Mouse (Mus musculus): ENCODE measurements around the gene Gm20388. TPM values are rescaled to one million over a fixed set of nuclear protein-coding genes. Genes with fewer than 3 reads are reported as not detected.
A peak's percentile ranks its signal among the peaks of the same experiment; 100 is the strongest.

Gm20388 gene
- polyA plus RNA-seq, 1 experiment from 2014 or later, result 4.4 TPM

DNA sequence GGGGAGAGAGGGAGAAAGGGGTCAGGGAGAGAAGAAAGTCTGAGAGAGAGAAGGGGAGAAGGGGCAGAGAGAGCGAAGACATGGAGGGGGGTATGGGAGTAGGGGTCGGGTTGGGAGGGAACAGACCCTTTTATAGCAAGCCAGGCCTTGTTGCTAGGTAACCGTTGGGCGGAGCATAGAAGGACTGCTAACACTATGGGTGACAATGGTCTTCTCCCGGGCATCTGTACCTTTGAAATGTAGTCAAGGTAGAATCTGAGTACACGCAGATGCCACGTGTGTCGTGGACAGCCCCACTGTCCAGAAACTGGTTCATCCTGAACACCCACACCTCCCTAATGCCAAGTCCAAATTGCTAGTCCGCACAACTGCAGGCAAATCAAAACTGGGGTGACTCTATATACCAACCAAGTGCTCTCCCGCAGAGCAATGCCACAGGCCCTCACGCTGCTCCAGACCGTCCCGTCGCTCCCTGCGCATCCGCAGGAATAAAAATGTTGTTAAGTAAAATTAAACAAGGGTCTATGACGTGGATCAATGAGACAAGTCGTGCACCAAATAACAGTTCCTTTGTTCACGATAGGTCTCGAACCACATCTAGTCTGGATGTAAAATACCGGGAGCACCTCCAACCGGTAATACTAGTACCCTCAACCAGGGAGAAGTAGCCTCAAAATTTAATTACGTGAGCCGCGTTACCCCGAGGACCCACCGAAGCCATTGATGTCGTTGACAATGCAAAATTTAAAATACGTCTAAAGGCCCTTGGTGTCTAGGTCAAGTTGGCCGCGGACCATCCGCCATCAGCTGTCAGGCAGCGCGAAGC lies 3566.5 kb downstream of the Gm20388 start:
- Histone ChIP-seq H3K4me2 (replicated peaks) (peak overlapping the region; percentile 86), H3K36me3 (peaks cover 16% of the 10 kb centered on the region), H3K27me3 (no peaks in the 10 kb centered on the region; the same call in 1 of the 2 replicates), H3K9ac (replicated peaks) (peak overlapping the region; percentile 87), H3K4me3 (replicated peaks) (peak overlapping the region; percentile 67), H3K4me1 (replicated peaks) (peaks cover 18% of the 10 kb centered on the region), H3K9me3 (no peaks in the 10 kb centered on the region), H3K27ac (peak overlapping the region; percentile 96)
- WGBS, result 7% methylated on average over 34 of the region's 34 CpGs
- ATAC-seq, result peak; percentile 53

DNA sequence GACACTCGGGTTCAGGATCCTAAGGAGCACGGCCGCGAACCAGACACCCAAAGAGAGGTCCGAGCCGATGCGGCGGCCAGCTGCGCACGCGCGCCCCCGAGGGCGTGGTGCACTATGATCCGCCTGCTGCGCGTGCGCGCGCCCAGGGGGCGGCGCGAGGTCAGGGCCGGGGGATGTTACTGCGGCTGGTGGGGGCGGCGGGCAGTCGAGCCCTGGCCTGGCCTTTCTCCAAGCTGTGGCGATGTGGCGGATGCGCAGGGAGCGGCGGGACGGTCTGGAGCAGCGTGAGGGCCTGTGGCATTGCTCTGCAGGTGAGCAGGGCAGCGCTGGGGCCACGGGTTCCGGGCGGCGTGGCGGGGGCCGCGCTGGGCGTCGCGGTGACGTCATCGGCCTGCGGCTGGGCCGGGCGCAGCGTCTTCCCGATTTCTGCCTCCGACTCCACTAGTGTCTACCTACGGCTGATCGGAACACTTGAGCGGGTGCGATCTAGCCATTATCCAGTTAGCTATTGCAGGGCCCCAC lies 3567.2 kb downstream of the Gm20388 start, which contains the start of gene Afg3l1:
Gene Afg3l1 (plus strand): TSS at position 167 of the 522 bp plus-strand sequence.
- H3K9ac ChIP-seq (replicated peaks), result peak within 1 kb of the TSS; percentile 87
- H3K27ac ChIP-seq, result peak within 1 kb of the TSS; percentile 96
- peaks cover 18% of the 10 kb centered on the region for H3K4me1 ChIP-seq (replicated peaks)
- peak within 1 kb of the TSS; percentile 67 for H3K4me3 ChIP-seq (replicated peaks)
- H3K36me3 ChIP-seq, result peaks cover 23% of the 10 kb centered on the region
- peak; percentile 92 for ATAC-seq
- under 1% methylated on average over 56 of the region's 58 CpGs for WGBS
- peak within 1 kb of the TSS; percentile 86 for H3K4me2 ChIP-seq (replicated peaks)
- H3K27me3 ChIP-seq, result no peaks in the 10 kb centered on the region; the same call in 1 of the 2 replicates
- no peaks in the 10 kb centered on the region for H3K9me3 ChIP-seq

DNA sequence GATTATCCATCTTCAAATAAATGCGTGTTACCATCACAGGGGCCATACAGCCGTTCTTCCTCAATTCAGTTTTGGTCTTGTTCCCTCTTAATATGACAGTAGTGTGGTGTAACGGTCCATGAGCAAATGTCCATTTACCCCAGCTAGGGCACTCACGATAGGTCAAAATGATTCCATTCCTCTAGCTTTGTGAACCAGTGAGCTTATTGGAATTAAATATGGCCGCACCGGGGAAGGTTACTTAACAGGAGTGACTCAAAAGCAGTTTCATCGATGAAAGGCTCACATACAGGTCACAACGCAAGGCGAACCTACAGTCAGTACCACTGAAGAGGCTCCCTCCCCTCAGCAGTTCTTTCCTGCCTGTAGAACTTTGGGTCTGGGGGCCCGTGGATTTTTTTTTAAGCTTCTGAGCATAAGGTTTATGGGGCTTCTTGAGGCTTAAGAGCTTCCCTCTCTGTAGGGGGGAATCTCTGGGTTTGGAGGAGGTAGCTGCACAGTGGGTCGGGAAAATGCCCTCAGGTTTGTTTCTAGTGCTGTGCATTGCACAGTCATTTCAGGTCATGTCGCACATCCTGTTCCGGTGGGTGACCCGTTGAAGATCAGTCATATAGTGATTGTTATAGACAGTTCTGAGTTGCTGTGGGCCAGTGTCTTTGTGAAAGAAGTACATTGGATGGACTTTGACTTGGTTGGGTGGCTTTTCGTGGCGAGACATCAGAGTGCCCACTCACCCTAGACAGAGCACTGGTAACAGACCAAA lies 3568.0 kb downstream of the Gm20388 start:
- H3K4me3 ChIP-seq (replicated peaks), result peak overlapping the region; percentile 67
- H3K4me1 ChIP-seq (replicated peaks), result peaks cover 18% of the 10 kb centered on the region
- 39% methylated on average over 16 of the region's 16 CpGs for WGBS
- ATAC-seq, result peak; percentile 2; the same call in 1 of the 2 replicates
- peak overlapping the region; percentile 96 for H3K27ac ChIP-seq
- H3K36me3 ChIP-seq, result peaks cover 30% of the 10 kb centered on the region
- H3K27me3 ChIP-seq, result no peaks in the 10 kb centered on the region; the same call in 1 of the 2 replicates
- peak overlapping the region; percentile 87 for H3K9ac ChIP-seq (replicated peaks)
- H3K4me2 ChIP-seq (replicated peaks), result peak overlapping the region; percentile 86
- H3K9me3 ChIP-seq, result no peaks in the 10 kb centered on the region

DNA sequence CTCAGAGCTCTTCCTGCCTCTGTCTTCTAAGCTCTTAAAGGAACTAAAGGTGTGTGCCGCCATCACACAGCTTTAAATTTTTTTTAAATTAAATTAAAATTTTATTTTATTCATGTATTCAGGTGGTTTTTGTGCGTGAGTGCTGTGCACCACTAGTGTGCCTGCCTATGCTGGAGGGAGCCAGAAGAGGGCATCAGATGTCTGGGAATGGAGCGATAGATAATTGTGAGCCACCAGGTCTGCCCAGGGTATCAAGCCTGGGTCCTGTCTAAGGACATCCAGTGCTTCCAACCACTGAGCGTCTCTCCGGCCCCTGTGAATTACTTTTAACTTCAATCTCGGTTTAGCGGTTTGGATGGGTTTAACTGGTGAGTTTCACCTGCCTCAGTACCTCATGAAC lies 3572.0 kb downstream of the Gm20388 start:
- Histone ChIP-seq H3K4me2 (replicated peaks) (no peak overlapping the region), H3K4me1 (replicated peaks) (peaks cover 12% of the 10 kb centered on the region), H3K9me3 (no peaks in the 10 kb centered on the region), H3K4me3 (replicated peaks) (no peak overlapping the region), H3K9ac (replicated peaks) (no peak overlapping the region), H3K27me3 (no peaks in the 10 kb centered on the region), H3K27ac (no peak overlapping the region), H3K36me3 (peaks cover 66% of the 10 kb centered on the region)
- ATAC-seq, result no peak
- 87% methylated on average over 7 of the region's 7 CpGs for WGBS

DNA sequence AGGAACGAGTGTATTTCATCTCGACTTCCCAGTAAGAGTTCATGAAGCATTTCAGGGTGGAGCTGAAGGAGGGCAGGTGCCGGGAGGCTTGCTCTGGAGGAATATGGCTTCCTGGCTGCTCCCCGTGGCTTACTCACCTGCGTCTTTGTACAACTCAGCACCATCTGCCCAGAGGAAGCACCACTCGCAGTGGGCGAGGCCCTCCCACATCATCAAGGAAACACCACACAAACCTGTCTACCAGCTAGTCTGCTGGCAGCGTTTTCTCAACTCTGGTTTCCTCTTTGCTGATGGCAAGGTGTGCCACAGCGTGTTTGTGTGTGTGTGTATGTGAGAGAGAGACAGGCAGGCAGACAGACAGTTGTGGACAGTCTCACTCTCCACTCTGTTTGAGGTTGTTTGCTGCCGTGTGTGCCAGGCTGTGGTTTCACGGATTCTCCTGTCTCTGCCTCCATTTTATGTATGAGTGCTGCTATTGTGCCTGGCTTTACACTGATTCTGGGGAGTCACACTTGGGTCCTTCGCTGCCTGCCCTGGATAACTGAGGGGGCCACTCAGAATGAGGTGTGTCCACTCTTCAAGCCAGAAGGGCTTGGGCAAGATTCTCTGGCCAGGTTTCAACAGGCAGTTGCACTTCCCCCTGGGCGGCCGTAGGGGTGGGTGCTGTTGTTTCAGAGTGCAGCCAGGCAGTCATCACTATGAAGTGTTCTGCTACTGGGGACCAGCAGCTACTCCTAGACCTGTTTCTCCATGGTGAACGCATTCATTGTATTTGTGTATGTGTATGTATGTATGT lies 3580.8 kb downstream of the Gm20388 start:
- no peak overlapping the region for H3K4me2 ChIP-seq (replicated peaks)
- no peak overlapping the region for H3K4me3 ChIP-seq (replicated peaks)
- WGBS, result 94% methylated on average over 15 of the region's 15 CpGs
- no peaks in the 10 kb centered on the region for H3K27me3 ChIP-seq
- no peak overlapping the region for H3K27ac ChIP-seq
- no peak for ATAC-seq
- peaks cover 97% of the 10 kb centered on the region for H3K36me3 ChIP-seq
- no peaks in the 10 kb centered on the region for H3K4me1 ChIP-seq (replicated peaks)
- H3K9me3 ChIP-seq, result no peaks in the 10 kb centered on the region
- H3K9ac ChIP-seq (replicated peaks), result no peak overlapping the region

DNA sequence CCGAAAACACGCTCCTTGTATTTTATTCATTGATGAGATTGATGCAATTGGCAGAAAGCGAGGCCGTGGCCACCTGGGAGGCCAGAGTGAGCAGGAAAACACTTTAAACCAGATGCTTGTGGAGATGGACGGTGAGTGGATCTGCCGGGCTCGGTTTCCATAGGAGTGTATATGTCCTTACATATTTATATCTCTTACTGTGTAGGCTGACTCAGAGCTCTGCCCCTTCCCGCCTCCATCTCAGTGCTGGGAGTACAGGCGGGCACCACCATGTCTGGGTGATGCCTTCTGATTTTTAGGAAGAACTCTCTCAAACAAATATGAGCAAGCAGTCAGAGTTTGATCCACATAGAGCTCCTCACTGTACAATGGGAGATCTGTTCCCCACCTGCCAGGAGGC lies 3582.3 kb downstream of the Gm20388 start:
- WGBS, result 93% methylated on average over 9 of the region's 9 CpGs
- H3K27me3 ChIP-seq, result no peaks in the 10 kb centered on the region
- H3K9ac ChIP-seq (replicated peaks), result no peak overlapping the region
- H3K9me3 ChIP-seq, result no peaks in the 10 kb centered on the region
- no peaks in the 10 kb centered on the region for H3K4me1 ChIP-seq (replicated peaks)
- H3K4me2 ChIP-seq (replicated peaks), result no peak overlapping the region
- peaks cover 97% of the 10 kb centered on the region for H3K36me3 ChIP-seq
- no peak overlapping the region for H3K4me3 ChIP-seq (replicated peaks)
- no peak for ATAC-seq
- H3K27ac ChIP-seq, result no peak overlapping the region

DNA sequence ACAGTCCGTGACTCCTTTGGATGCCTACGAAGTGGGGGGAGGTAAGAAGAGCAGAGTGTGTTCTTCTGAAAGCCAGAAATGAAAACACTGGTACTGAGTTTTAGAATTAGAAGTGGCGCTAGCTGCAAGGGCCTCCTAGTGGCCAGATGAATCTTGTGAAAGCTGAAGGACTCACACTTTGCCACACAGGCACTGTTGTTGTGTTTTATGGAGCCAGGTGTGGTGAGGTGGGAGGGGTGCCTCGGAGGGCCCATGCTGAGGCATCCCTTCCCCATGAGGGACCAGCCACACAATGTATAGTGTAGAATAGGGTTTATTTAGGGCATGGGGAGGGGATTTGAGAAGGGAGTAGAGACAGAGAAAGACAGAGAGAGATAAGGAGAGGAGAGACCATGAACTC lies 3587.1 kb downstream of the Gm20388 start:
- ATAC-seq, result no peak
- Histone ChIP-seq H3K9me3 (no peaks in the 10 kb centered on the region), H3K9ac (replicated peaks) (no peak overlapping the region), H3K27ac (no peak overlapping the region), H3K36me3 (peaks cover 98% of the 10 kb centered on the region), H3K27me3 (no peaks in the 10 kb centered on the region), H3K4me1 (replicated peaks) (no peaks in the 10 kb centered on the region), H3K4me2 (replicated peaks) (no peak overlapping the region), H3K4me3 (replicated peaks) (no peak overlapping the region)
- WGBS, result 93% methylated on average over 4 of the region's 4 CpGs

DNA sequence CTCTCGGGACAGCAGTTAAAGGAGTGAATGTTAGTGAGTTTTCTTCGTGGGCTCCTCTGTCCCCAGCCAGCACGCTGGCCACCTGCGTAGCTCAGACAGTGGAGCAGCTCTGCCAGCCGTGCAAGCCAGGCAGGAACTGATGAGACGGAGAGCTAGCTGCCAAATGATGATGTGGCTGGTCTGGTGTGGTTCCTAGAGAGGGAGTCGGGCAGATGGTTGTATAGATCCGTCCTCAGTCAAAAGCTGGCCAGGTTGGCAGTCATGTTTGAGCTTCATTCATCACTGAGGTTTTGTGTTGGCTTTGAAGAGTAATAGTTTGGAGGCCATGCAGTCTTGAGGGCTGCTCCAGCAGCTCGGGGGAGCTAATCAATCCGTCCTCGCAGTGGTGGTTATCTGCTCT lies 3588.3 kb downstream of the Gm20388 start:
- no peak overlapping the region for H3K9ac ChIP-seq (replicated peaks)
- H3K4me3 ChIP-seq (replicated peaks), result no peak overlapping the region
- H3K4me2 ChIP-seq (replicated peaks), result no peak overlapping the region
- peaks cover 98% of the 10 kb centered on the region for H3K36me3 ChIP-seq
- H3K27ac ChIP-seq, result no peak overlapping the region
- H3K27me3 ChIP-seq, result no peaks in the 10 kb centered on the region
- no peak for ATAC-seq
- no peaks in the 10 kb centered on the region for H3K4me1 ChIP-seq (replicated peaks)
- no peaks in the 10 kb centered on the region for H3K9me3 ChIP-seq
- WGBS, result 93% methylated on average over 11 of the region's 11 CpGs

DNA sequence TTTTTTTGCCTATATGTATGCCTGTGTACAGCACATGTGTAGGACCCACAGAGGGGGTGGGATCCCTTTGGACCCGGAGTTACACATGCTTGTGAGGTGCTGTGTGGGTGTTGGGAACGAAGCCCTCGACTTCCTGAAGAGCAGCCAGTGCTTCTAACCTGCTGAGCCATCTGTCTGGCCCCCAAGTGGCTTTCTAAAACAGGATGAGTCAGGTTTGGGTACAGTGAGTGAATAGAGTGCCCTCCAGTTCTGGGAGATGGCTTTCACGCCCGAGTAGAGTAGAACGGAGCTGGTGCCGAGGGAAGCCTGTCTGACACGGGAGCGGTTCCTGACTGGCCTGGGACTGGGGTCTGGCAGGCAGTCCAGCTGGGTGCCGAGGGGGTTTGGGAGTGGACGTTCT lies 3588.9 kb downstream of the Gm20388 start:
- Histone ChIP-seq H3K4me3 (replicated peaks) (no peak overlapping the region), H3K27ac (no peak overlapping the region), H3K4me1 (replicated peaks) (no peaks in the 10 kb centered on the region), H3K9me3 (no peaks in the 10 kb centered on the region), H3K4me2 (replicated peaks) (no peak overlapping the region), H3K36me3 (peaks cover 98% of the 10 kb centered on the region), H3K27me3 (no peaks in the 10 kb centered on the region), H3K9ac (replicated peaks) (no peak overlapping the region)
- 95% methylated on average over 11 of the region's 11 CpGs for whole genome bisulfite sequencing
- no peak for ATAC-seq

DNA sequence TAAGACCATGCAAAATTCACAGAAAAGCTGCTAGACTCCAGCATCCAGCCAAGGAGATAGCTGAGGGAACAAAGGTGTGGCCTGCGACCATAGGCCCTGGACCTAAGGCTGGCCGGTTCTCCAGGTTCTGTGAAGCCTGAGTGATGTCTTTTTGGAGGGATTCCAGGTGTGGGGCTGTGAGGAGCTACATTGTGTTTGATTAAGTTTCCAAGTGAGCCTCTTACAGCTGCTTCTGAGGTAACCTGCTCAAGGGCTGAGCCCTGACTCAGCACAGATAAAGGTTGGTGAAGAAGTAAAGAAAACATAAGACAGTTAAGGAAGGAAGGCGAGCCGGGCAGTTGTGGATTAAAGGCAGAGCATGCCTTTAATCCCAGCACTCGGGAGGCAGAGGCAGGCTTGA lies 3591.6 kb downstream of the Gm20388 start:
- Histone ChIP-seq H3K27me3 (no peaks in the 10 kb centered on the region), H3K9ac (replicated peaks) (no peak overlapping the region), H3K27ac (no peak overlapping the region), H3K4me1 (replicated peaks) (no peaks in the 10 kb centered on the region), H3K4me2 (replicated peaks) (no peak overlapping the region), H3K9me3 (no peaks in the 10 kb centered on the region), H3K36me3 (peaks cover 98% of the 10 kb centered on the region), H3K4me3 (replicated peaks) (no peak overlapping the region)
- ATAC-seq, result no peak
- WGBS, result 95% methylated on average over 5 of the region's 5 CpGs

DNA sequence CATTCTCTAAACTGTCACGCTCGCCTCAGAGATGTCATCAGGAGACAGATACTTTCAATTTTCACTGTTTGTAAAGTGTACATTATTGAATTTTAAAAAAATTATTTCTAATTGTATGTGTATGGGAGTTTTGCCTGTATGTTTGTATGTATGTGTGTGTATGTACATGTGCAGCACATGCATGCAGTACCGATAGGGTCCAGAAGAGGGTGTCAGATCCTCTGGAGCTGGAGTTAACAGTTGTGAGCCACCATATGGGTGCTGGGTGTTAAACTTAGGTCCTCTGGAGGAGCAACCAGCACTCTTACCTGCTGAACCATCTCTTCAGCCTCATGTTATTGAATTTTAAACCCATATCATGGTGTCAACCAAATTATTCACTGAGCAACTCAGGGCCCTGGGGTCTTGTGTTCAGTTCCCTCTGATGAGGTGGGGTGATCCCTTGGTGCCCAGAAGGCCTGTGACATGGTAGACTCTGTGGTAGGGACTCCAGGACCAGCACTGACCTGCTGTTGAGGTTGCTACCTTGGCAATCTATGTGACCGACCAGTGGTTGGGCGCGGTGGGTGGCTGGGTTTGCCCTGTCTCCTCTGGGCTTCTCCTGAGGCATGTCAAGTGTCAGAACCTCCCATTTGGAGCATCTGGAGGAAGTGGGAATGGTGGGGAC lies 3593.3 kb downstream of the Gm20388 start:
- Histone ChIP-seq H3K27me3 (no peaks in the 10 kb centered on the region), H3K36me3 (peaks cover 100% of the 10 kb centered on the region), H3K9me3 (no peaks in the 10 kb centered on the region), H3K4me3 (replicated peaks) (no peak overlapping the region), H3K4me2 (replicated peaks) (no peak overlapping the region), H3K4me1 (replicated peaks) (no peaks in the 10 kb centered on the region), H3K9ac (replicated peaks) (no peak overlapping the region), H3K27ac (no peak overlapping the region)
- peak; percentile 53; the same call in 1 of the 2 replicates for ATAC-seq
- 100% methylated on average over 6 of the region's 6 CpGs for WGBS

Measured in midbrain, embryonic 13.5 days (tissue).